Mouse (Mus musculus) gastrocnemius, adult 2 months (tissue): ENCODE results near the gene Gm49387. TPM values are rescaled to one million over a fixed set of nuclear protein-coding genes. Genes with fewer than 3 reads are reported as not detected.

Source experiments
- DNase-seq: peaks from one replicate; pipeline ENCODE4 v3.0.0; 2022
- H3K27ac ChIP-seq: fragments of 200-600 bp; 2 replicates; pipeline ENCODE4 v1.8.1; 2022; ENCODE audit warnings: mild to moderate bottlenecking
- H3K4me3 ChIP-seq: fragments of 200-600 bp; 2 replicates; pipeline ENCODE4 v1.8.1; 2022; ENCODE audit warnings: mild to moderate bottlenecking, moderate library complexity
- CTCF ChIP-seq: fragments of 200-600 bp; IDR thresholded peaks from 2 replicates; pipeline ENCODE4 v1.8.1; 2022; ENCODE audit warnings: antibody characterized with exemption, mild to moderate bottlenecking, moderate library complexity
- intact Hi-C: fragments of 180-260 bp; cut with DNase I; formaldehyde crosslinking; loops from one replicate; pipeline ENCODE4 v1.15.1; 2025
- long read RNA-seq, 2 experiments: library from polyadenylated mRNA; stranded (forward); transcript quantifications; one replicate each; pipeline ENCODE4 v2.0.0; 2021
- total RNA-seq, 2 experiments: library from RNA; stranded (reverse); gene quantifications; 2 replicates each; pipeline ENCODE4 v1.2.3; 2021

The Gm49387 gene
- total RNA-seq, result under 1 TPM; 0.70 to 0.84 TPM
- long read RNA-seq, experiment 1, result 0 reads
- long read RNA-seq, experiment 2, partial matches to known transcripts, result 0 of 1 reads
- long read RNA-seq, experiment 2, other reads (novel, unspliced or antisense), result 1 of 1 reads

DNA sequence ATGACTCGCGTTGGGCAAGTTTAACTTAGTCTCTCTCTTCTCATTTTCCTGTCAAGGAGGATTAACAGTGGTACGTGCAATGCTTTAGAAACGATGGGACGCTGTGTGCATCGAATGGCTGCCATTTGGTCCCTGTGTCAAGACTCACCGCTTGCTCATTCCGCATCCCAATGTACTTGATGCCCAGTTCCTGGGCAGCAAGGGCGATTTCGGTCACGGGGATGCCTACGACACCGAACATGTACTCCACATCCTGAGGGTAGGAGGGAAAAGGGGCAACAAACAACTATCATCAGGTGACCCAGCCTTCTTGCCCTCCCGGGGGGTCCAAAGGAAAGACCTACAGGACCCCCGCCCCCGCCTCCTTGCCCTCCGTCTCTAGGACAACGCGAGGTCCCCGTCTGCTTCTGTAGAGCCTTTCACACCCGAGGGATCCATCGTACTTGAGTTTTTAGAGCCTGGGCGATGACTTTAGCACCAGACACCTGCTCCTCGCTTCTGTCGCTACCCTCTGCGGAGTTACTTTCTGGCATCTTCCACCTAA lies at the start of gene Gm49387:
Gm49387 (minus strand) TSS at position 533 of the 544 bp plus-strand sequence.
- DNase-seq, result peak; percentile 36
- Histone ChIP-seq H3K27ac (peak within 1 kb of the TSS; percentile 94), H3K4me3 (peak within 1 kb of the TSS; percentile 75)
- no peak for TF ChIP-seq CTCF
- intact Hi-C loops, result no loop called here

GRCm38 (mm10) chr14:31686231-31686630 lies 45.6 kb upstream of the Gm49387 start:
- TF ChIP-seq CTCF, result no peak
- intact Hi-C loops, result no loop called here

DNA sequence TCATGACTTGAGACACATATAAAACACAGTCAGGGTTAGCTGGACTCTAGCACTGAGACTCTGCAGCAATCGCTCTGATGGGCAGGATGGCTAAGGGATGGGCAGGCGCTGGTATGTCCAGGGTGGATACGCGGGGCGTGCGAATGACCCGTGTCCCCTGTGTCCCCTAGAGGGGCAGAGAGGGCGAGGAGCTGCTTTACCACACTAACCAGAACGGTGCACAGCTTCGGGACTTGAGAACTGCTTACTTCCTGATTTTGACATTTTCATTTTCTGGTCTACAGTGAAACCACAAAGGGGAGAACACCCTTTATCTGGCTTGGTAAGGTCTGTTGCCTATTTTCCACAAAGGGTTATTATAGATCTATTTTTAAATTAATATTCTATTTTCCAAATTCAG lies 45.0 kb upstream of the Gm49387 start:
- no peak for DNase-seq
- intact Hi-C loops, result no loop called here
- no peak overlapping the region for H3K27ac ChIP-seq
- no peak overlapping the region for H3K4me3 ChIP-seq
- no peak for TF ChIP-seq CTCF

More at GRCm38 (mm10) chr14:31686231-31686630, 45.6 kb upstream of the Gm49387 start:
- no peak overlapping the region for H3K27ac ChIP-seq
- H3K4me3 ChIP-seq, result no peak overlapping the region
- DNase-seq, result no peak

- no peak for DNase-seq
- H3K27ac ChIP-seq, result no peak overlapping the region
- intact Hi-C loops, result no loop called here
- no peak overlapping the region for H3K4me3 ChIP-seq
- TF ChIP-seq CTCF, result no peak
Measured at GRCm38 (mm10) chr14:31684343-31685040, 43.8 kb upstream of the Gm49387 start.

DNA sequence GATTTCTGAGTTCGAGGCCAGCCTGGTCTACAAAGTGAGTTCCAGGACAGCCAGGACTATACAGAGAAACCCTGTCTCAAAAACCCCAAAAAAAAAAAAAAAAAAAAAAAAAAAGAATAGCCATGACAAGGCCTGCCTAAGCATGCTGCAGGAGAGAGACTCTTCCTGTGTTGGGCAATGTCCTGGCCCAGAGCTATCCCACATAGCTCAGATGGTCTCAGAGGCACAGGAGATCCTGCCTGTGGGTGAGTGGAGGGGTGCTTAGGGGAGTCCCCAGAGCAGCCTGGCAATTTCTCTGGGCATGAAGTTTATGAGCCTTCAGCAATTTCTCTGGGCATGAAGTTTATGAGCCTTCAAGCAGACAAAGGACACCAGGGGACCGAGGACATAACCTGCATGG lies 42.9 kb upstream of the Gm49387 start:
- Histone ChIP-seq H3K4me3 (no peak overlapping the region), H3K27ac (no peak overlapping the region)
- TF ChIP-seq CTCF, result no peak
- no peak for DNase-seq
- intact Hi-C loops, result no loop called here

DNA sequence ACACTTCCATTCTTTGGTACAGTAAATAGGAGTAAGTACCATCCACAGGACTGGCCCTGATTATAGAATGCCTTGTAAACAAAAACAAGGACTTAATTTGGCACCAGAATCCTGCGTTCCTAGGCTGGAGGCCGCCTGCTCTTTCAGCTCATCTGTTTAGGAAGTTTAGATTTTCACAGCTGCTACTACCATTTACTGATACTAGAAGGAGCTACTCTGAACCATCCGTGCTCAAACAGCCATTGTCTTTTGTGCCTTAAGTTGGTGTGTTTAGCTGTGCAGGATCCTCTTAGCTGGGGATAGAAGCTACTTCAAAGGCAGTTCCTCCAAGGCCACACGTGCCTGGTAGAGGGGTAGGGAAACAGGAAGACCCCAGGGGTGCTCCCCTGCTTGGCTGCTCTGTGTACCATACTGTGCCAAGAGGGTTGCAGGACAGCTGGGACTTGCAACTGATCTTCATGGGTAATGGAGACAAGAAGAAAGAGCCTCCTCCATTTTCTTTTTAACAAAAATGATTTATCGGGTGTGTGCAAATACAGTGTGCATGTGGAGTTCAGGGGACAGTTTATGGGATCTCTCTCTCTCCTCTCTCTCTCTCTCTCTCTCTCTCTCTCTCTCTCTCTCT lies 41.4 kb upstream of the Gm49387 start:
- DNase-seq, result no peak
- intact Hi-C loops, result no loop called here
- TF ChIP-seq CTCF, result no peak
- Histone ChIP-seq H3K4me3 (no peak overlapping the region), H3K27ac (peak overlapping the region; percentile 53; the same call in 1 of the 2 replicates)

- Histone ChIP-seq H3K27ac (no peak overlapping the region), H3K4me3 (no peak overlapping the region)
- DNase-seq, result no peak
- intact Hi-C loops, result no loop called here
- no peak for TF ChIP-seq CTCF
Measured at GRCm38 (mm10) chr14:31681291-31681690, 40.6 kb upstream of the Gm49387 start.

DNA sequence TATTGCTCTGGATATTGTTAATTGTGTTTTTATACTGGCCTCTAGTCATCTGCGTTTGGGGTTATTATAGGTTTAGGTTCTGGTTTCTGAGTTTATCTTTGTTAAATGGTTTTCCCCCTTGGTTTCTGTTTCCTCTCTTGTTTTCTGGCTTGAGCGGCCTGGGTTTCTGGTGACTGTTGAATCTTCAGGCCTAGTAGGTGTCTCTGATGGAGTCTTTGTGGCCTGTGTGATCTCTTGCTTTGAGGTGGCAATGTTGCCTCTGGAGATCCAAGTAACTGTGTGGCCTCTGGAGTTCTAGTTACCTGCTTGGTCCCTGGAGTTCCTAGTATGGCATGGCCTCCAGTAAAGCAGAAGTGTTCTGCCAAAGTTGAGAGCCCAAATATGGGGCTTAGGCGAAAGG lies 40.0 kb upstream of the Gm49387 start:
- Histone ChIP-seq H3K27ac (no peak overlapping the region), H3K4me3 (no peak overlapping the region)
- intact Hi-C loops, result no loop called here
- DNase-seq, result no peak
- no peak for TF ChIP-seq CTCF

GRCm38 (mm10) chr14:31671635-31672320 lies 31.1 kb upstream of the Gm49387 start:
- no peak for DNase-seq
- no peak overlapping the region for H3K4me3 ChIP-seq
- H3K27ac ChIP-seq, result no peak overlapping the region
- no peak for TF ChIP-seq CTCF
- intact Hi-C loops, result no loop called here

DNA sequence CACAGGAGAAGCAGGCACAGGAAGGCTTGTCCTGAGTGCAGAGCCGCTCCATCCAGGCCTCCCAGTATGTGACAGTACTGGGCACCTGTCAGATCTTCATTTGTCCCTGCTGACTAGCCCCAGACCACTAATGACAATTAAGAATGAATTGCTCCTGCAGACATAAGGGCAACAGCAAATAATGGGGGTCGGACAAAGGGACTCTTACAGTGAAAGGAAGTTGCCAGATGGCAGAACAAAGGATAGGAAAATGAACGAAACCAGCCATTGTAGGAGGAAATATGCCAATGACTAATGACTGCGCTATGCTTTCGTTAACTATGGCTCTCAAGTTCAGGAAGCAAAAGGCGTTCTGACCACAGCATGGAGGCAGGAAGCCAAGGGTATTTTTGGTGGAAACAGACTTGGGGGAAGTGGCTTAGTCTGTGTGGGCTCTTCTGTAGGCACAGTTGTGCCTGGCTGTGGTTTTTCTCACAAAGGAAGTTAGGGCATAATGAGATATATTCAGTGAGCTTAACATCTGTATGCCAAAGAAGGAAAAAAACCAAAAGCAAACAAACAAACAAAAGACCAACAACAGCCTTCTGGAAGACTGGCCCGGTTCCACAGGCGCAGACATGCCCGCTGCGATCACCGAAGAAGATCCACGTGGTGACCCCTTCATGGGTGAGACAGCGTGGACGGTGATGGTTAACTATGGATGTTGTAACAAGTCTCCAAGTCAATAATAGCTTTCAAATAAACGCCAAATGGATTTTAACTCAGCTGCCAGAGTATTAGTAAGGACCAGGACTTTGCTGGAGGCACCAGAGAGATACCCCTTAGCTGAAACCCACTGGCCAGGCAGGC lies 29.2 kb upstream of the Gm49387 start:
- TF ChIP-seq CTCF, result no peak
- intact Hi-C loops, result no loop called here
- DNase-seq, result peak; percentile 58

GRCm38 (mm10) chr14:31669161-31669611 lies 28.5 kb upstream of the Gm49387 start:
- peak; percentile 88 for DNase-seq
- TF ChIP-seq CTCF, result no peak
- peak overlapping the region; percentile 70 for H3K4me3 ChIP-seq
- intact Hi-C loops, result no loop called here
- H3K27ac ChIP-seq, result peak overlapping the region; percentile 87

More for the DNA sequence above, 29.2 kb upstream of the Gm49387 start:
- H3K27ac ChIP-seq, result peak overlapping the region; percentile 87
- H3K4me3 ChIP-seq, result peak overlapping the region; percentile 70

DNA sequence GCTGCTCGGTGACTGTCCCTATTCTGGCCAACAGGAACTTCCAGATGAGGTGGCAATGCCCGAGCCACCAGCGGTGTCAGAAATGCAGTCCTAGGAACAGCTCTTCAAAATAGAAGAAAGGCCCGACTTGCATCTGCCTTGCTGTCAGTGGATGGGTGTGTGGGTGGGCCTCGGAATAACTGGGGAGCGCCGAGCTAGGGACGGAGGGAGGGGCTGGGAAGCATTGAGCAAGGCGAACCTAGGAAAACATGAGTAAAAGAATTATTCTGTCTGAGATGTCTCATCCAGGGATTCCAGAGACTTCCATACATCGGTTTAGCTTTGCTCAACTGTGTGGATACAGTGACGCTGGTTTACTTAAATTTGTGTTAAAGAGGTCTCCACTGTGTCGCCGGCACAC lies 27.6 kb upstream of the Gm49387 start:
- intact Hi-C loops, result no loop called here
- no peak for DNase-seq
- H3K27ac ChIP-seq, result peak overlapping the region; percentile 87
- H3K4me3 ChIP-seq, result peak overlapping the region; percentile 70; the same call in 1 of the 2 replicates
- TF ChIP-seq CTCF, result no peak
